Mouse (Mus musculus) kidney, postnatal 0 days (tissue): ENCODE data around the gene Sik3. TPM values are rescaled to one million over a fixed set of nuclear protein-coding genes. Genes with fewer than 3 reads are reported as not detected.

ENCODE experiments used
- ATAC-seq: fragments of 200-750 bp; cut with Nextera tagmentation; replicated peaks from 2 replicates; pipeline ENCODE4 v1.8.0; 2017; ENCODE audit warnings: low read depth, moderate number of reproducible peaks, moderate TSS enrichment, moderate library complexity; ENCODE audit not compliant: low FRiP score
- DNase-seq: peaks from one replicate; pipeline ENCODE4 v3.0.0-alpha.2; 2016; ENCODE audit warnings: low spot score
- H3K27ac ChIP-seq: fragments of 300-500 bp; sonication (generic); 2 replicates; pipeline ENCODE4 v1.5.1; 2014; ENCODE audit warnings: mild to moderate bottlenecking
- H3K27me3 ChIP-seq: fragments of 300-500 bp; sonication (generic); 2 replicates; pipeline ENCODE4 v1.6.1; 2014; ENCODE audit warnings: low read length, mixed read lengths; ENCODE audit not compliant: insufficient read depth
- H3K36me3 ChIP-seq: fragments of 300-500 bp; sonication (generic); 2 replicates; pipeline ENCODE4 v1.6.1; 2014; ENCODE audit warnings: low read length, mixed read lengths; ENCODE audit not compliant: insufficient read depth
- H3K4me1 ChIP-seq: fragments of 300-500 bp; sonication (generic); replicated peaks from 2 replicates; pipeline ENCODE4 v1.6.1; 2014; ENCODE audit warnings: antibody characterized with exemption, low read length, mixed read lengths; ENCODE audit not compliant: insufficient read depth
- H3K4me2 ChIP-seq: fragments of 300-500 bp; sonication (generic); 2 replicates; pipeline ENCODE4 v1.6.1; 2014; ENCODE audit warnings: mild to moderate bottlenecking, low read length, moderate library complexity, mixed read lengths
- H3K4me3 ChIP-seq: fragments of 300-500 bp; sonication (generic); replicated peaks from 2 replicates; pipeline ENCODE4 v1.5.1; 2014; ENCODE audit warnings: low read depth, low read length
- H3K9ac ChIP-seq: fragments of 300-500 bp; sonication (generic); 2 replicates; pipeline ENCODE4 v1.6.1; 2014; ENCODE audit warnings: low read depth, low read length
- H3K9me3 ChIP-seq: fragments of 300-500 bp; sonication (generic); replicated peaks from 2 replicates; pipeline ENCODE4 v1.6.1; 2016; ENCODE audit warnings: low read length, inconsistent platforms, mixed read lengths
- CTCF ChIP-seq: IDR thresholded peaks from 2 replicates; pipeline ENCODE4 v1.5.1; 2016; ENCODE audit warnings: antibody characterized with exemption, low read depth, mild to moderate bottlenecking, moderate library complexity
- WGBS: fragments of 180-500 bp; shearing (Covaris S2); extraction: QIAGEN DNeasy Blood & Tissue Kit; methylation state at CpG from one replicate; pipeline ENCODE4 v1.1.7; 2014; 5-methylcytosine and 5-hydroxymethylcytosine counted together
- polyA plus RNA-seq: library from polyadenylated mRNA; unstranded; fragments of >200 nt; fragmentation: Nextera tagmentation; extraction: Ambion mirVana; gene quantifications from 2 replicates; pipeline ENCODE4 v1.2.1, GENCODE M21; 2015

Gene Sik3
- polyA plus RNA-seq, 1 experiment from 2014 or later: 12.5 TPM

GRCm38 (mm10) chr9:46269125-46269524 is 256.5 kb downstream of the Sik3 start:
- H3K36me3 ChIP-seq: no peaks in the 10 kb centered on the region
- whole genome bisulfite sequencing: 85% methylated on average over 5 of the region's 5 CpGs
- H3K9me3 ChIP-seq: no peaks in the 10 kb centered on the region
- no peak overlapping the region for H3K4me3 ChIP-seq
- peaks cover 2% of the 10 kb centered on the region; the same call in 1 of the 2 replicates for H3K4me1 ChIP-seq
- no peak overlapping the region for H3K9ac ChIP-seq
- ATAC-seq (no peak), DNase-seq (no peak)
- no peaks in the 10 kb centered on the region for H3K27me3 ChIP-seq
- TF ChIP-seq CTCF: no peak
- no peak overlapping the region for H3K27ac ChIP-seq
- H3K4me2 ChIP-seq: no peak overlapping the region

DNA sequence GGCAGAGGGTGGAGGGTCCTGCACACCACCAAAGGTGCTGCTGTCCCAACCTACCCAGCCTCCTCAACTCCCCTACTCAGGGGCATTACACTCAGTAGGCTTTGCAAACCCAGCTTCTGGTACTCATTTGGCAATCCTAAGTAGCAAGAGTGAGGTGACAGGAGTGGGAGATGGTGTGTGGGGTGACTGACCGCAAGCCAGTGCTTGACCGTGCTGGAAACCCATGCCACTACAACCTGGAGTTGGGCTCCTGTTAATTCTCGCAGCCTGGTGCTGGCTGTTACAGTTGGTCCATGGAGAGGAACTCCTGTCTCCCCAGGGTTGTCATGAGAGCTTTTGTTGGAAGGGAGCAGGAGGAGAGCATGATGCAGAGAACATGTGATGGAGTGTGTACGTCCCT is 258.2 kb downstream of the Sik3 start:
- ATAC-seq (no peak), DNase-seq (no peak)
- TF ChIP-seq CTCF: no peak
- Histone ChIP-seq H3K4me3 (no peak overlapping the region), H3K27ac (no peak overlapping the region), H3K27me3 (no peaks in the 10 kb centered on the region), H3K9me3 (no peaks in the 10 kb centered on the region), H3K9ac (no peak overlapping the region), H3K4me1 (peaks cover 2% of the 10 kb centered on the region; the same call in 1 of the 2 replicates), H3K36me3 (peaks cover 10% of the 10 kb centered on the region; the same call in 1 of the 2 replicates), H3K4me2 (no peak overlapping the region)
- 92% methylated on average over 4 of the region's 4 CpGs for WGBS

- peaks cover 2% of the 10 kb centered on the region; the same call in 1 of the 2 replicates for H3K4me1 ChIP-seq
- no peak overlapping the region for H3K27ac ChIP-seq
- DNase-seq (no peak), ATAC-seq (no peak)
- no peak overlapping the region for H3K4me2 ChIP-seq
- no peak overlapping the region for H3K4me3 ChIP-seq
- no peak for TF ChIP-seq CTCF
- H3K36me3 ChIP-seq: peaks cover 19% of the 10 kb centered on the region
- no peaks in the 10 kb centered on the region for H3K9me3 ChIP-seq
- no peak overlapping the region for H3K9ac ChIP-seq
- H3K27me3 ChIP-seq: no peaks in the 10 kb centered on the region
- WGBS: 85% methylated on average over 9 of the region's 9 CpGs
Observed at GRCm38 (mm10) chr9:46272070-46272469, 259.4 kb downstream of the Sik3 start.

GRCm38 (mm10) chr9:46272677-46273454 is 260.2 kb downstream of the Sik3 start, which contains the start of gene Zpr1:
TSS of gene Zpr1 (plus strand) at chr9:46273064.
- ATAC-seq: peak; percentile 92
- WGBS: 5% methylated on average over 45 of the region's 45 CpGs

More at GRCm38 (mm10) chr9:46272677-46273454, 260.2 kb downstream of the Sik3 start, which contains the start of gene Zpr1:
- peak within 1 kb of the TSS; percentile 78 for H3K4me2 ChIP-seq
- peak within 1 kb of the TSS; percentile 68 for H3K27ac ChIP-seq
- peaks cover 2% of the 10 kb centered on the region; the same call in 1 of the 2 replicates for H3K4me1 ChIP-seq
- H3K9me3 ChIP-seq: no peaks in the 10 kb centered on the region
- peak within 1 kb of the TSS; percentile 81 for H3K4me3 ChIP-seq
- peak; percentile 59 for TF ChIP-seq CTCF
- H3K27me3 ChIP-seq: no peaks in the 10 kb centered on the region
- H3K36me3 ChIP-seq: peaks cover 27% of the 10 kb centered on the region
- peak within 1 kb of the TSS; percentile 79 for H3K9ac ChIP-seq
- DNase-seq: peak; percentile 98

Other genes with a start within 250 kb of the Sik3 start
- 20.1 and 20.6 TPM in 2 replicates for gene Cep164, start 184.1 kb upstream of the Sik3 start, polyA plus RNA-seq
- gene Bace1, start 174.2 kb upstream of the Sik3 start, polyA plus RNA-seq: 26.5 and 29.1 TPM in 2 replicates
- 18.2 and 19.7 TPM in 2 replicates for gene Pcsk7, start 106.3 kb upstream of the Sik3 start, polyA plus RNA-seq
- gene Rnf214, start 105.9 kb upstream of the Sik3 start, polyA plus RNA-seq: 36.0 and 36.4 TPM in 2 replicates
- gene Tagln, start 76.8 kb upstream of the Sik3 start, polyA plus RNA-seq: 116 and 126 TPM in 2 replicates
- gene Sidt2, start 57.6 kb upstream of the Sik3 start, polyA plus RNA-seq: 50.8 and 53.5 TPM in 2 replicates
- gene Pafah1b2, start 130 bp upstream of the Sik3 start, polyA plus RNA-seq: 113 and 127 TPM in 2 replicates
- gene Apoa1, start 215.8 kb downstream of the Sik3 start, polyA plus RNA-seq: 5.5 and 6.7 TPM in 2 replicates
- gene Apoc3, start 222.8 kb downstream of the Sik3 start, polyA plus RNA-seq: 0.87 and 2.3 TPM in 2 replicates
- 0.99 and 1.9 TPM in 2 replicates for gene Apoa4, start 227.9 kb downstream of the Sik3 start, polyA plus RNA-seq